Mouse (Mus musculus) liver, adult 2 months (tissue): ENCODE measurements at regions not wholly inside any gene's neighbourhood (a gene's known extent, or its start where the extent isn't known, plus 50 kb on each side); places are given as distances from the start of the nearest gene placed in this dataset.
A peak's percentile ranks its signal among the peaks of the same experiment; 100 is the strongest.

Experiments used
- DNase-seq: peaks from one replicate; pipeline ENCODE4 v3.0.0-alpha.2; 2011; ENCODE audit warnings: low read depth, low spot score; ENCODE audit errors: extremely low read depth
- H3K27ac ChIP-seq: fragments of 200-500 bp; replicated peaks from 2 replicates; pipeline ENCODE4 v1.5.1; 2012; ENCODE audit warnings: low read depth, mild to moderate bottlenecking, control low read depth, inconsistent platforms, low read length; ENCODE audit not compliant: insufficient read depth
- H3K27me3 ChIP-seq: fragments of 200-500 bp; 2 replicates; pipeline ENCODE4 v1.6.1; 2012; ENCODE audit warnings: mild to moderate bottlenecking, moderate library complexity, low read length, inconsistent platforms; ENCODE audit not compliant: control insufficient read depth, insufficient read depth
- H3K36me3 ChIP-seq: fragments of 200-500 bp; 2 replicates; pipeline ENCODE4 v1.6.1; 2012; ENCODE audit warnings: low read length, inconsistent platforms; ENCODE audit not compliant: control insufficient read depth, insufficient read depth
- H3K4me1 ChIP-seq: fragments of 200-500 bp; 2 replicates; pipeline ENCODE4 v1.6.1; 2011; ENCODE audit warnings: low read length; ENCODE audit not compliant: control insufficient read depth, insufficient read depth
- H3K4me3 ChIP-seq: fragments of 200-500 bp; 2 replicates; pipeline ENCODE4 v1.5.1; 2011; ENCODE audit warnings: low read depth, mild to moderate bottlenecking, control low read depth, low read length, moderate library complexity; ENCODE audit not compliant: insufficient read depth
- H3K79me2 ChIP-seq: fragments of 200-500 bp; 2 replicates; pipeline ENCODE4 v1.6.1; 2012; ENCODE audit warnings: inconsistent platforms, mild to moderate bottlenecking, low read length, moderate library complexity; ENCODE audit not compliant: control insufficient read depth, insufficient read depth
- H3K9ac ChIP-seq: fragments of 200-500 bp; 2 replicates; pipeline ENCODE4 v1.6.1; 2012; ENCODE audit warnings: low read depth, mild to moderate bottlenecking, control low read depth, inconsistent platforms, low read length
- CTCF ChIP-seq: fragments of 200-500 bp; IDR thresholded peaks from 2 replicates; pipeline ENCODE4 v1.5.1; 2011; ENCODE audit warnings: low read depth, low read length, control low read depth
- POLR2A ChIP-seq: fragments of 200-500 bp; IDR thresholded peaks from 2 replicates; pipeline ENCODE4 v1.6.1; 2011; ENCODE audit warnings: low read length, control low read depth; ENCODE audit not compliant: insufficient read depth; ENCODE audit errors: extremely low read depth
- WGBS: fragments of 180-500 bp; shearing (Covaris S2); methylation state at CpG from one replicate; pipeline ENCODE4 v1.1.7; 2018; 5-methylcytosine and 5-hydroxymethylcytosine counted together

DNA sequence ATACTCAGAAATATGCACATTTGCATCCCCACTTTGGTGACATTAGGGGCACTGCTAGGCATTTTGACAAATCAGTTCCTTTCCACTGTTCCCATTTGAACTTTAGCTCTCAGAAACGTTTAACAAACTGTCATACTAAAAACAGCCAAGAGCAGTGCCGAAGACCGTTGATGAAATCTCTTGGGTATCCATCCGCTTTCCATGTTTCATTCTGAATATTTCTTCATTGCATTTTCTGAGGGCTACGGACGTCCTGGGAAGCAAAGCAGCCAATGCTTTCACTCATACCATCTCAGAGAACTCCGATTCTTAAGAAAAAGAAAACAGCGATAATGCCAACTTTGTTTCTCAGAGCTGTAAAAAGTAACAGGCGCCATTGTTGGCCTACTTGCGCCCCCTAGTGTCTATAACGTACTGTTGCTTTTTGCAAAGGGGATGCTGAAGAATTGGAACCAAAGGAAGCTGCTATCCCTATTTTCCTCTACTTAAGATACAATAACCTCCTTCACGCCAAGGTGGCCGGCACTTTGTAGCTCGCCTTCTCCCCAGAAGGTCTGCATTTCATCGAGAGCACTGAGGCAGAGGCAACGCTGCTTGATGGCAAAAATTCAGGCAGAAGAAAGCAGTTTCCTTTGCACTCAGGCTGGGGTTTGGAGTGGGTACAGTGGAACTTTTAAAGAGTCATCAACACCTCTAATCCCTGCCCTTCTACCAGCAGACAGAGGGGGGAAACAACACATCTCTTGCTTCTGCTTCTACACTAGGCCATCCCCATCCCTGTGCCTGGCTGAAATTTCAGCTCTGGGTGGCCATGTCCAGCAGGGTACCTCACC, 163.1 kb upstream of the Spred2 start:
- H3K9ac ChIP-seq: no peak overlapping the region
- H3K27ac ChIP-seq: no peak overlapping the region
- no peak overlapping the region for H3K4me3 ChIP-seq
- peak; percentile 24 for DNase-seq
- H3K36me3 ChIP-seq: no peaks in the 10 kb centered on the region
- TF ChIP-seq POLR2A: no peak
- peak; percentile 35; the same call in 1 of the 2 replicates for TF ChIP-seq CTCF
- H3K79me2 ChIP-seq: no peaks in the 10 kb centered on the region
- WGBS: 19% methylated on average over 16 of the region's 16 CpGs
- peaks cover 2% of the 10 kb centered on the region; the same call in 1 of the 2 replicates for H3K4me1 ChIP-seq
- H3K27me3 ChIP-seq: no peaks in the 10 kb centered on the region

DNA sequence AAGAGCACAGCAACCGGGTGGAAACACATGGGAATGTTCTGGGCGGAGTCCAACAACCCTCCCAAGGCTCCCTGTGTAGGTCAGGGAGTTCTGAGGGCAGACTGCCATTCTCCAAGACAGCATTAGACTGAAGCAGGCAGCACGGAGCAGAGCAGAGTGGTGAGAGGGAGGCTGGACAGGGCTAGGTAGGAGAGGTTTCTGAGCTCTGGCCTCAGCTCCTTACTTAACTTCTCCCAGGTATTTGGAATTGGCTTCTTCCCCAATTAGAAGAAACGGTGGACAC, 162.5 kb upstream of the Spred2 start:
- Histone ChIP-seq H3K9ac (no peak overlapping the region), H3K27ac (no peak overlapping the region), H3K4me3 (no peak overlapping the region), H3K36me3 (no peaks in the 10 kb centered on the region), H3K4me1 (peaks cover 2% of the 10 kb centered on the region; the same call in 1 of the 2 replicates), H3K27me3 (no peaks in the 10 kb centered on the region), H3K79me2 (no peaks in the 10 kb centered on the region)
- no peak for TF ChIP-seq CTCF
- TF ChIP-seq POLR2A: no peak
- no peak for DNase-seq
- 49% methylated on average over 4 of the region's 4 CpGs for WGBS

DNA sequence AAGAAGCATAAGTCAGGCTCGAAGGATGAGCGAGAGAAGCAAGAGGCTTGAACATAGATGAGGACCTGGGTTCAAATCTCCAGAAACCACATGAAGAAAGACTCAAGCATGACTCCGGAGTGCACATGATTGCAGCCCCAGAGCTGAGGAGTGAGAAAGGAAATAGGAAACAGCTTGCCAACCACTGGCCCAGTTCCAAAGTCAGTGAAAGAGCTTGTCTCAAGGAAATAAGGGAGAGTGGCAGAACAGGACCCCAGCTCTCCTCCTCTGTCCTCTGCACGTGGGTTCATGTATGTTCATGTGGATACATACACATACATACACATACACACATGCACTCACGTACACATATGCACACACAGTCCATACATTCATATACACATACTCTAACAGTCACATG, 156.9 kb upstream of the Spred2 start:
- no peak overlapping the region for H3K27ac ChIP-seq
- WGBS: 81% methylated on average over 5 of the region's 5 CpGs
- no peak overlapping the region for H3K4me3 ChIP-seq
- no peak overlapping the region for H3K9ac ChIP-seq
- DNase-seq: no peak
- H3K27me3 ChIP-seq: no peaks in the 10 kb centered on the region
- H3K4me1 ChIP-seq: no peaks in the 10 kb centered on the region
- H3K79me2 ChIP-seq: no peaks in the 10 kb centered on the region
- TF ChIP-seq POLR2A: no peak
- H3K36me3 ChIP-seq: no peaks in the 10 kb centered on the region

DNA sequence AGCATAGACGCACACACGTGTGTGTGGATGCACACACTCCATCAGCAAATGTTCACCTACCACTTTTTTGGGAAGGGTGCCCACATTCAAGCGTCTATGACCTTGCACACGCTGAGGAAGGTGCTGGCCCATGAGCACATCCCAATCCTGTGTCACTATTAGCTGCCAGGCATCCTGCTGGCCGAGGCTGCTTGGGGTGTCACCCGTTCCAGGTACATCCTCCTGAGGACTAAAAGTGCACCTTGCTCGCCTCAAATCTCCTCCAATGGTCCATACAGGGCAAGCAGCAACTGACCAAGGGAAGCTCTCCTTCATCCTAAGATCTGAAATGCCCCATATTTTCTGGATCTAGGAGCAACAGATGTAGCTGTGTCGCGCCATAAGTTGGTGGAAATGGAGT, 156.3 kb upstream of the Spred2 start:
- Histone ChIP-seq H3K79me2 (no peaks in the 10 kb centered on the region), H3K9ac (no peak overlapping the region), H3K27me3 (no peaks in the 10 kb centered on the region), H3K27ac (no peak overlapping the region), H3K4me1 (no peaks in the 10 kb centered on the region), H3K4me3 (no peak overlapping the region), H3K36me3 (no peaks in the 10 kb centered on the region)
- DNase-seq: no peak
- WGBS: 88% methylated on average over 9 of the region's 9 CpGs
- TF ChIP-seq CTCF: no peak

DNA sequence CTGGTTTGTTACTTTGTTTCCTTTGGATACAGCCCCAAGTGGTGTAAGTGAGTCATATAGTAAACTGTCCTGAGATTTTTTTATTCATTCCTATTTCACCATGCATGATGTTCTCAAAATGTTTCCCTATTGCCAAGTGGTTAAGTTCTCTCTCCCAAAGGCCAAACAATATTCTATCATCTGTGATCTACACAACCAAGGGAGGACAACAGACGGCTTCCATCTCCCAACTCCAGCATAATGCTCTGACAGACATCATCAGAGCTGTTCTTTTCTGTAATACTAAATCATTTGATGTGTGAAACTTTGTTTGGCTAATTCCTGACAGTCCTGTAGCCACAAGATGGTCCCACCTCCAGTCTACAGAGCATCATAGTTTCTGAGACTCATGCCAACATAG, 155.2 kb upstream of the Spred2 start:
- Histone ChIP-seq H3K79me2 (no peaks in the 10 kb centered on the region), H3K4me3 (no peak overlapping the region), H3K36me3 (no peaks in the 10 kb centered on the region), H3K27me3 (no peaks in the 10 kb centered on the region), H3K27ac (no peak overlapping the region), H3K4me1 (no peaks in the 10 kb centered on the region), H3K9ac (no peak overlapping the region)
- 82% methylated on average over 1 of the region's 1 CpGs for WGBS
- DNase-seq: no peak
- TF ChIP-seq CTCF (no peak), POLR2A (no peak)

DNA sequence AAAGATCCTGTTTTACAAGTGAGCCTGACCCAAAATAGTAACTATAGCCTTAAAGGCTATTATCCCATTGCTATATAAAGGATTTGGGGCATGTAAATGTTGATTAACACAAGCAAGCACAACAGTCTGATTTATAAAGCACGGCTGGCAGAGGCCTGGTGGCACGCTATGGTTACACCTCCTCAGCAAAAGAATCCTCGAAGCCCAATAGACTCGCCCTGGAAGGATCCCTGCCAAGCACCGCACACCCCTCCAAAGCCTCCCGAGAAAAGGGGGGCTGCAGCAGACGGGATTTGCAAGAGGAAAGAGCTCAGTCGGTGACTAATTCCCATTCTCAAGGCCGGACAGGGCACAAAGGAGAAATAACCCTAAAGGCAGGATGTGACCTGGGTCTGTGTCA, 150.2 kb upstream of the Spred2 start:
- Histone ChIP-seq H3K27me3 (no peaks in the 10 kb centered on the region), H3K4me1 (no peaks in the 10 kb centered on the region), H3K9ac (no peak overlapping the region), H3K36me3 (no peaks in the 10 kb centered on the region), H3K27ac (no peak overlapping the region), H3K4me3 (no peak overlapping the region), H3K79me2 (no peaks in the 10 kb centered on the region)
- WGBS: 72% methylated on average over 9 of the region's 9 CpGs
- DNase-seq: no peak
- TF ChIP-seq POLR2A (no peak), CTCF (no peak)
